Mouse (Mus musculus): ENCODE data around the gene Ttc9b.
"Not testable (repeated sequence)": the region's sequence is repeated elsewhere in the genome, so short reads cannot be mapped to it uniquely, and the experiment has no call there.

The Ttc9b gene

DNA sequence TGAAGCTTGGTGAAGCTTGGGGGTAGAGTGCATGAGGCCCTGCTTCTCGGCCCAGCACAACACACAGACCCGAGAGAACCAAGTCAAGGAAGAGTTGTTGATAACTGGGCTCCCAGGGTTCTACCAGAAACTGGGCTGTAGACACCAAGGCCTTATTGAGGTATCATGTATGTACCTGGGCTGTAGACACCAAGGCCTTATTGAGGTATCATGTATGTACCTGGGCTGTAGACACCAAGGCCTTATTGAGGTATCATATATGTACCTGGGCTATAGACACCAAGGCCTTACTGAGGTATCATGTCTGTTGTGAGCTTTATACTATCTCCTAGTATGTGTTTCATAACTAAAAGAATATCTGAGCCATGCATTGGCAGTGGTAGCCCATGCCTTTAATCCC is 18.6 kb upstream of the Ttc9b start:
- DNase-seq (ENCODE audit: low spot score in 2 of 2), result not testable (repeated sequence)

DNA sequence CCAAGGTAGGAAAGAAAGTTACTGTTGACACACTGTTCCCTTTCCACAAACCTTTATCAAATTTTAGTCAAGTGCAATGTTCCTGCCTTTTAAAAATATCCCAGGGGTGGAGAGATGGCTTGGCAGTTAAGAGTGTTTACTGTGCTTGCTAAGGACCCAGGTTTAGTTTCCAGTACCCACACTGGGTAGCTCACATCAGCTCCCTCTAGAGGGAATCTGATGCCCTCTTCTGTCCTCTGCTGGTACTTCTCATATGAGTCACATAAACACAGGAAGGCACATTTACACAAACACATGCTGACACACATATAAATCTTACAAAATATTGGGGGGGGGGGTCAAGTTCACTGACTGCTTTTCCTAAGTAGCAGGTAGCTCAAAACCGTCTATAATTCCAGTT is 9.2 kb upstream of the Ttc9b start:
- no peak for DNase-seq (ENCODE audit: low spot score in 2 of 2)

GRCm38 (mm10) chr7:27646516-27646915 is 7.2 kb upstream of the Ttc9b start:
- DNase-seq (ENCODE audit: low spot score in 2 of 2), result no peak

- DNase-seq (ENCODE audit: low spot score in 2 of 2), result no peak
Observed at GRCm38 (mm10) chr7:27647281-27648002, 6.3 kb upstream of the Ttc9b start.

GRCm38 (mm10) chr7:27649723-27650122 is 4.0 kb upstream of the Ttc9b start:
- no peak for DNase-seq (ENCODE audit: low spot score in 2 of 2)

DNA sequence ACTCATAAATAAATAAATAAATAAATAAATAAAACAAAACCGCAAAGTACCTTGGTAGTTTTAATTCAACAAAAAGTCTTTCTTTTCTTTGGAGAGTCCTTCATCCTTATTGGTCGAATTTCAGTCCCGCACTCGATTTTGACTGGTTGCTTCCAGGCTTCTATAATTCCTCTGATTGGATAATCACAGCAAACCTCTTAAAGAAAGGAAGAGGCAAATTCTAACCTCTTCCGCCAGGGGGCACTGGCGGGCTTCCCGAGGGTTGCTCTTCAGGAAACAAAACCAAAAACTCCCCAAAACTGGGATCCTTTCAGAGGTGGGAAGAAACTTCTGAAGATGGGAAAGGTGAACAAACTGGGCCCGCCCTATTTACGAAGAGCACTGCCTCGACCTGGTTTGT is 2.8 kb upstream of the Ttc9b start:
- DNase-seq (ENCODE audit: low spot score in 2 of 2), result peak; percentile 70 to 86

GRCm38 (mm10) chr7:27654607-27655276 is 1.0 kb downstream of the Ttc9b start:
- DNase-seq (ENCODE audit: low spot score in 2 of 2), result peak; percentile 65 to 82

GRCm38 (mm10) chr7:27655545-27655944 is 1.8 kb downstream of the Ttc9b start:
- peak; percentile 61 to 69 for DNase-seq (ENCODE audit: low spot score in 2 of 2)

GRCm38 (mm10) chr7:27656600-27656999 is 2.9 kb downstream of the Ttc9b start:
- DNase-seq (ENCODE audit: low spot score in 2 of 2), result no peak

DNA sequence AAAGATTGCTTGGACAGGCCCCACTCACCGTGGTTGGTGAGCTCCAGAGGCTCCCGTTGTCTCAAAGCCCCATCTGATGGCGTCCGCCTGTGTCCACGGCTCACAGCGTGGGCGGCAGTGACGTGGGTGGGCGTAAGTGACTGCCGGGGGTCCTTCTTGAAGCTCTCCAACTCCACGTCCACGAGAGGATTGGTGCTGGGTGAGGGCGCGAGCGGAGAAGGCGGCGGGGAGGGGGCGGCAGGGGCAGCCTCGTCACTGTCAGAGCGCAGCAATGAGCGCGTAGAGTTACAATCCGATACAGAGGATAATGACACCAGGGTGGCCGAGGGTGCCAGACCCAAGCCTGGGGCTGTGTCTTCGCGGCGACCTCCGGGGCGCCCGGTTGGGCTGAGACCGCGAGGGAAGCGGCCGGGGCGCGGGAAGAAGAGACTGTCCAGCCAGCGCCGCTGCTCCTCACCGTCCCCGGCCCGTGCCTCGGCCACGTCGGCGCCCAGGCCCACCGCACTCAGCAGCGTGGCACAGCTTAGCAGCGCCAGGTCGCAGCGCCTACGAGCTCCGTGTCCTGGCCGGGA is 4.2 kb downstream of the Ttc9b start:
- DNase-seq (ENCODE audit: low spot score in 2 of 2), result peak; percentile 30 to 40

DNA sequence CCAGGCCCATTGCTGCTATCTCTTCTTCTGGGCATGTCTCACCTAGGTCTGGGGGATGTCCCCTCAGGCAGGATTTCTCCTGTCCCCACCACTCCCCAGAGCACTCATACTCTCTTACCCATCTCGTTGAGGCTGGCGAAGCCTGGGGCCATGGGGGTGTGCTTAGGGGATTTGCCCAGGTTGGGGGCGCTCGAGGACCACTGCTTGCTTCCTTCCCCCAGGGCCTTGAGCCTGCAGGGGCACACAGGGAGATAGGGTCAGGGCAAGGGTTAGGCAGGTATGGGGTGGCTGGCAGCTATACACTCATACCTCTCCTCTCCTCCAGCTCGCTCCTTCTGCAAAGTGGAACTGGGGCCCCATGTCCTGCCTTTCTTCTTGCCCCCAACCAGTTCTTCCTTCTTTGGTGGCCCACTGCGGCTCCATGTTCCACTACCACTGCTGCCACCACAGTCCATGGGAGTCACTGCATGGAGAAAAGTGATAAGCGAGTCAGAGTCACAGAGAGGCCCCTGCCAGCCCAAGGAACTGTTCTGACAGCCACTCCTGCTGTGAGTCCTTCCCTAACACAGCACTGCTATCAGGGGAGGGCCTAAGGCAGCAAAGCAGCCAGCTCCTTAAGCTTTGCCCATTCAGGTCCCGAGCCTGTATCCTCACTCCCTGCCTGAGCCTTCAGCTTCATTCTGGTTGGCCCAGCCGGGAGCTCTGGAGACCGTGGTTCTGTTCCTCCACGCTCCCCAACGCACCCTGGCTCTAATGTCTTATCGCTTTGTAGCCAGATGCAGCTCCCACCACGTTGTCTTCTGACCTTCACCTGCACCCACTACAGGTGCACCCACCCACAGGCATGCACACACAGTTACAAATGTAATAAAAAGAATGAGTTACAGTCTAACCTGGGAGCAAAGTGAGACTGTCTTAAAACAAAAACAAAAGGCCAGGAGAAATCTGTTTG is 5.3 kb downstream of the Ttc9b start:
- peak; percentile 36 to 46 for DNase-seq (ENCODE audit: low spot score in 2 of 2)

DNA sequence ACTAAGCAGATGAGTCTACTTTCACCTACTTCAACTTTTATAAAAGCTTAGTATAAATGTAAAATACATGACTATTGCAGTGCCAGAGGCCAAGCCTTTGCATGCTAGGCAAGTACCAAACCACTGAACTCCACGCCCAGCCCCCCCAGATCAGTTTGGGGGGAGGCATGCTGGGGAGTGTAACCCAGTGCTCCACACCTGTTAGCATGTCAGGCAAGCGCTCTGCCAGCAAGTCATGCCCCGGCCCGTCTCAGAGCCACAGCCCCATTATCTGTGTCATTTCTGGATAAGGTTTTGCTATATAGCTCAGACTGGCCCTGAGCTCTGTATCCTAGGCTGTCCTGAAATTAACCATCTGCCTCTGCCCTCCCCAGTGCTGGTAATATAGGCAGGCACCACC is 8.3 kb downstream of the Ttc9b start:
- DNase-seq (ENCODE audit: low spot score in 2 of 2), result no peak

DNA sequence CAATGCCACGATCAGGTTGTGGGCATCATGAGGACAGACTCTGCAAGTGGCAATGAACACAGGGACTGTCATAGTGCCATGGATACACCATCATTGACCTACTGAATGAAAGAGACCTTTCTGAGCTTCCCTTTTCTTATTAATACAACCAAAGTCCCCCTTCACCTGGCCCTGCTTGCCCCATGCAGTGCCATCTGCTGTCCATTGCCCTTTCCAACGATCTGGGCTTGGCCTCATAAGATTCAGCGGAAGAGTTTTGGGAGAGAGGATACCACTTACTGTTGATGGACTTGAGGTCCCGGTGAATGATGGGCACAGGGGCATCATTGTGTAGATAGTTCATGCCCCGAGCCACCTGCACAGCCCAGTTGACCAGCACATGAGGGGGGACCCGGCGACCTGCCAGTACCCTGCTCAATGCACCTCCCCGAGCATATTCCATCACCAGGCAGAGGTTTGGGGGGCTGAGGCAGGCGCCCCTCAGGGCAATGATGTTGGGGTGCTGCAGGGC is 19.4 kb downstream of the Ttc9b start:
- no peak for DNase-seq (ENCODE audit: low spot score in 2 of 2)

GRCm38 (mm10) chr7:27673575-27674131 is 19.9 kb downstream of the Ttc9b start:
- DNase-seq (ENCODE audit: low spot score in 2 of 2), result no peak

GRCm38 (mm10) chr7:27674195-27674521 is 20.4 kb downstream of the Ttc9b start:
- DNase-seq (ENCODE audit: low spot score in 2 of 2), result no peak

DNA sequence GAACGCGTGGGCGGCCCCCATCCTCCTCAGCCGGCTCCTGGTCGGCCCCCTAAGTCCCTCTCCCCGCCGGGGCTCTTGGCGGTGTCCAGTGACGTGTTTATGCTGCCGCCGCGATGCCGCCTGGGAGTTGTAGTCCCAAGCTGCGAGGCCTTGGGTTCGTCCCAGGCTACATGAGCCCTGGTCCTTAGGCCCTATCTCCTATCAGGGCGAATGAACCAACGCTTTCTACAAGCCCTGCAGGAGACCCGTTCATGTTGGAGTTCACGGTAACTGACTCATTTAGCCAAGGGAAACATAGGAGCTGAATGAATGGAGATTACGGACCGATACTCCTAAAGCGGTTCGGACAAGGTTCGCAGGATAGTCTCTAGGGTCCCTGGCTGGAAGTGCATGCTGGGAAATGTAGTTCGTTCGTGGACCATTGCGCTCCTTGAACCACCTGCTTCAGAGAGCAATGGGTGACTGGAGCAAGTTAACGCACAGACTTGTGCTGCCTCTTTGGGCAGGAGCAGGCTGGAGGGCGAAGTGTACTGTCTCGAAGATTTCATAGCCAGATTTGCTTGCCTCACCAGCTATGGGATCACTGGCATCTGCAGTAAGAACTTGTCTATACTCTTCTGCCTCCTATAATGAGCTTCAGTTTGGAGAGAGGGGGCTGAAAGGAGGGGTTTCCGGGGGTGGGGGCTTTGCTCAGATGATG is 21.0 kb downstream of the Ttc9b start, which contains the start of gene Map3k10:
TSS of gene Map3k10 (minus strand) at position 77 of the 700 bp plus-strand sequence.
- DNase-seq (ENCODE audit: low spot score in 2 of 2), result peak; percentile 96 to 98

DNA sequence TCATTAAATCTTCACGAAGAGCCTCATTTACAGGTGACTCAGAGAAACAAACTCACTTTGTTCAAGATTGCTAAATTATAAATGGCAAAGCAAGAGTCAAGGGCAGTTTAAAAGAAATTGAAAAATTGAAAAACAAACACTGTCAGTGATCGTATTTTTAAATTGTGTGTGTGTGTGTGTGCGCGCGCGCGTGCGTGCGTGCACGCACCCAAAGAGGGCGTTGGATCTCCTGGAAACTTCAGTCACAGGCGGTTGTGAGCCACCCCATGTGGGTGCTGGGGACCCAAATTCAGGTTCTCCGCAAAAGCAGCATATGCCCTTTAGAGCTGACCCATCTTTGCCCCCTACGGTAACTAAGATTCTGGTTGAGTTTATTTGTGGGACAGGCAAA is 21.5 kb downstream of the Ttc9b start:
- no peak for DNase-seq (ENCODE audit: low spot score in 2 of 2)

DNA sequence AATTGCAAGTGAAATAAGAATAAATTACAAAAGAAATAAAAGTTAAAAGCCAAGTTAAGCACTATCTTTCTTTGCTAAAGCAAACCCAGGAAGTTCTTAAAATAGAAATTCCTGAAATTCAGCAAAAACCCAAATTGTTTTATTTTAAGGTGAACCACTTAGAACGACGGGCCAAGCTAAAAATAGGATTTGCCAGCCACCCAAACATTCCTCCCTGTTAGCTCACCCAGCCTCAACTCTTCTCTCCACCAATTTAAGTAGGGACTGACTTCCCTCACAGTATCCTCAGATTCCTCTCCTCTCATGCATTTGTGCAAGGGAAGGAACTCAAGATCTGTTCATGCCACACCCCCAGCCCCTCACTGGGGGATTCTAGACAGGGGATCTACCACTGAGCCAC is 29.5 kb downstream of the Ttc9b start:
- no peak for DNase-seq (ENCODE audit: low spot score in 2 of 2)

DNA sequence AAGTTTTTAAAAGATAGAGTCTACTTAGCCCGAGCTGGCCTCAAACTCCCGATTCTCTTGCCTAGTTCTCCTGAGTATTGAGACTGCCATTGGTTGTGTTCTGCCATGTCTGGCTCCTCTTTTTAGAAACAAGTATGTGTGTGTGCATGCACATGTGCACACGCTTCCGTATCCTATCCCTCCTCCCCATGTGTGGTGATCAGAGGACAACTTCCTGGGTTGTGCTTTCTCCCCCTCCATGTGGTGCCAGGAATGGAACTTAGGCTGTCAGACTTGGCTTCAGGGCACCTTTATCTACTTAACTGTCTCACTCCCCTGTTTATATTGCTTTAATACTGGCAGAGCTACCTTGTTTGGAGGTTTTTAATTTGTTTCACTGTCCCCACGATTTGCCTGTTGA is 31.5 kb downstream of the Ttc9b start:
- no peak for DNase-seq (ENCODE audit: low spot score in 2 of 2)

- DNase-seq (ENCODE audit: low spot score in 2 of 2), result no peak
Observed at GRCm38 (mm10) chr7:27685681-27686080, 32.0 kb downstream of the Ttc9b start.

DNA sequence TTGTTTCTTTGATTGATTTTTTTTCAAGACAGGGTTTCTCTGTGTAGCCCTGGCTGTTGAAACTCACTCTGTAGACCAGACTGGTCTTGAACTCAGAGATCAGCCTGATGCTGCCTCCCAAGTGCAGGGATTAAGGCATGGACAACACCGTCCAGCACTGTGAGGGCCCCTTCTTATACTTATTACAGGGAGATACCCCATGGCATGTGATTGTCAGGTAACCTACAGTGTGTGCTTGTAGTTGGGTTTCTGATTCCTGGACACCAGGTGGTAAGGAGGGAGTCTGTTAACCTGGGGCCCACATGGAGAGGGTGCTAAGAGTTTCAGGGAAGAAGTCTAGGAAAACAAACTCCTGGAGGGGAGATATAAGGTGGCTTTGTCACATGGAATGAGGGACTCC is 33.3 kb downstream of the Ttc9b start:
- DNase-seq (ENCODE audit: low spot score in 2 of 2), result no peak

Measured in frontal cortex, postnatal 36 days (tissue).